Mouse (Mus musculus): ENCODE results near the gene Top2a. TPM values are rescaled to one million over a fixed set of nuclear protein-coding genes. Genes with fewer than 3 reads are reported as not detected.
"Not testable (repeated sequence)": the region's sequence is repeated elsewhere in the genome, so short reads cannot be mapped to it uniquely, and the experiment has no call there.

Gene Top2a
- total and polyA plus RNA-seq, 3 experiments = 0.29 to 8.1 (median 4.1) TPM

DNA sequence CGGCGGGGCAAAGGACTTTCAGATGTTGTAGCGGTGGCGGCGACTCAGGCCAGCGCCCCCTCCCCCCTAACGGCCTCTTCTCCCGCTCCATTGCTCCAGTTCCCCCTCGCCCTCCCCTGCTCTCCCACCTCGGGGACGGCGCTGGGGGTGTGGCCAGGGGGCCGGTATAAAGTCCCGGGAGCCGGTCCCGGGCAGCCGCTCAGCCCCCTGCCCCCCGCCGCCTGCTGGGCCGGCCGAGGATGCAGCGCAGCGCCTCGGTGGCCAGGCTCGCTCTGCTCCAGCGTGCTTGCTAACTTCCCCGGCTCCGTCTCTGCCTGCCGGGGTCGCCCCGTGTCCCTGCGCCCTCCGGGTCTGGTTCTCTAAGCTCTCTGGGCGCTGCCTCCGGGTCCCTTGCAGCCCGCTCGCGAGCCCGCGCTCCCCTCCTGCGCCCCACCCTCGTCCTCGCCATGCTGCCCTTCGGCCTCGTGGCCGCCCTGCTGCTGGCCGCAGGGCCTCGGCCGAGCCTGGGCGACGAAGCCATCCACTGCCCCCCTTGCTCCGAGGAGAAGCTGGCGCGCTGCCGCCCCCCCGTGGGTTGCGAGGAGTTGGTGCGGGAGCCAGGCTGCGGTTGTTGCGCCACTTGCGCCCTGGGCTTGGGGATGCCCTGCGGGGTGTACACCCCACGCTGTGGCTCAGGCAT lies 17.2 kb upstream of the Top2a start, which contains the start of gene Igfbp4:
TSS of gene Igfbp4 (plus strand) at position 194 of the 679 bp plus-strand sequence.
- DNase-seq = peak; percentile 68

DNA sequence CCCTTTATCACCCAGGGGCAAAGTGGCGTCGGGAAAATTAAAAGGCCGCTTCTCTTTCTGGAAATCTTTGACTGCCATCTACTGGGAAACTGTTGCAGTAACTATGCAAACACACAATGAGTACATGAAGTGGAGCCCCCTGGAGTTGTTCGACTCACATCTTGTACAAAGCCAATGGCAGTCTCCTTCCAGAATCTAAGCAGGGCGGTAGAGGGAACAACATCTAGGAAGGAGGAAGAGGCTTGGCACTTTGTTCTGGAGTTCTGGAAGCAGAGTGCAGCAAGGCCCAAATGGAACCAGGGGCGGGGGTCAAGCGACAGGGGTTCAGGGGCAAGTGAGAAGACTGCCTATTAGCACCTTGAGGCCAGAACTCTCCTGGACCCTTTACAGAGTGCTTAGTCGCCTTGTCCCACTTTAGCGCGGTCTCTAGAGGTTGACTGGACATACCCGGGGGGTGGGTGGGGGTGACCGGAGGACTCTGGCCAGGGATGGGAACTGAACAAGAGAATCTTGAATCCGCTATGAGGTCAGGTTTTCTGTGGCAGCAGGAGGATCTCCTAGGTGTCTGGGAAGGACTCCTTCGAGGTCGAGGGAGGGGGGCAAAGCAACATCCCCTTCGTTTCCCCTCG lies 16.5 kb upstream of the Top2a start:
- DNase-seq = peak; percentile 39

DNA sequence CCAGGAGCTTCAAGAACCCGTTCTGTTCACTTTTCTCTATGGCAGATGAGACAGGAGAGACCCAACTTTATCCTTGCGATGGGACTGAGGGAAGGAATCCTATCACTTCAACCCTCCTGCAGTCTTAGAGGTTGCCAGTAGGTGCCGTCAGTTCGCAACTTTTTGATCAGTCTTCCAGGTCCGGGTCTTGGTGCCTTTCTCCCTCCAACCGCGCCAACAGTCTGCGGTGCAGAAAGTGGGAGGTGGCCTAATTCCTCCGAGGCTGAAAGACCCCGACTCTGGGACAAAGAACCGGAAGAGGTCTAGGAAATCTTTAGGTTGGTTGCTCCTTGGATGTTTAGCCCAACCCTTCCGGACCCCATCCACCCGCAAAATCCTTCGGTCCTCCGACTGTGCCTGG lies 15.8 kb upstream of the Top2a start:
- peak; percentile 85 for DNase-seq

DNA sequence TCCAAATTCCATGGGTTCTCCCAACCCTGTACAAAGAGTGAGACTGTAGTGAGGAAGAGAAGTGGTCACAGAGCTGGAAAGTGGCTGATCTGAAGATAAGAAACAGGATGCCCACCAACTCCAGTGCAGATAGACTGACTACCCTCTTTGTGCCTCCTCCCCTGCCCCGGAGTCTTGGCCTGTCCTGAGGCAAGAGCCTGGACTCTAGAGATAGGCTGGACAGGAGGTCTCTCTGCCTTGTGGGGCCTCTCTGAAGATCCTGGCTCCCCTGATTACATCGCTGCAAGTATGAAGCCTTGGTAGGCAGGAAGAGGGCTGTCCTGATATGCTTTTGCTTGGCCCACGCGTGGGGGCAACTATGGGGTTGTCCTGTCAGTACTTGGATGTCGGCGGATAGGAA lies 12.3 kb upstream of the Top2a start:
- no peak for DNase-seq

DNA sequence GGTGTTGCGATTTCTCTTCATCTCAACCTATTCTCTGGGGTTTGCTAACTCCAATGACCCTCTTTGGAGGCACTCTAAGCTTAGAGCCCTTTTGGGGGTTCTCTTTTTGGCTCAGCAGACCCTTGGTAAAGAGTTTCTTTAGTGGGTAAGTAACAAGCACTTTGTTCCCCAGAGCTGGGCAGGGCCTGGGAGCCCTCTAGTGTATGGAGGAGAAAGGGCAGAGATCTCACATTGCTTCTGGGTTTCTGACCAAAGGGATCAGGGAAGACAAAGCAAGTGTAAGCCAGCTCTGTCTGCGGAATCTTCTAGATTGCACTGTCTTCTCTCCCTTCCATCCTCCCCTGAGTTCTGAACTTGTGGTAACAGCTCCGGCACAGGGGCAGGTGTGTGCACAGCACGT lies 11.4 kb upstream of the Top2a start:
- no peak for DNase-seq

DNA sequence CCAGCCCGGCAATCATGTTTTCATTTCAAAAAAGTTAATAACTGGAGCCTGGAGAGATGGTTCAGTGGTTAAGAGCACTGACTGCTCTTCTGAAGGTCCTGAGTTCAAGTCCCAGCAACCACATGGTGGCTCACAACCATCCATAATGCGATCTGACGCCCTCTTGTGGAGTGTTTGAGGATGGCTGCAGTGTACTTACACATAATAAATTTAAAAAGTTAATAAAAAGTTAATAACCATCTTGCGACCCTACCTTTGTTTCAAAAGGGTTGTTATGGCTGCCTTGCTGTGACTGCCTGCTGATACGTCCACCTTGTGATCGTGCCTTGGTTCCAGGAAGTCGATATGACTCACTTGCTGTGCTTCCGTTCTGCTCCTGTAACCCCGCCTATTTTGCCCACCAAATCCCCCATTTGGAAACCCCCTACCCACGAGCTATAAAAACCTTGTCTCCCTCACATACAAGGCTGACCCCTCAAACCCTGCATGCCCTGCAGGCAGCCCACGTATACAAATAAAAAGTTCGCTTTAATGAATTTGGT lies 3.0 kb upstream of the Top2a start:
- DNase-seq = no peak

DNA sequence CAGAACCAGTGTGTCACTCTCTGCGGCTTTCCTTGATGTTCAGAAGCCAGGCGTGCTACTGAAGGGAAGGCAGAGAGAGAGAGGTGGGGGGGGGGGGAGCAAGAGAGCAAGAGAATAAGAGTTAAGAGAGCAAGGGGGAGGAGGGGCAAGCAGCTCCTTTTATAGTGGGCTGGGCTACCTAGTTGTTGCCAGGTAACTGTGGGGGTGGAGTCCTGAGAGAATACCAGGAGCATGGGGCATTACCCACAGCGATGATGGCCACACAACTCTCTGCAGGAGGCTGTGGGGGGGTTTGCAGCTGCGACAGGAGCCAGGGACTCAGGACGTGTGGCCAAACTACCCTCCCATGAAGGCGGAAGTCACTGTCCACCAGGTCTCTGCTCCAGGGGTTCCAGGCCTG lies 1.9 kb upstream of the Top2a start:
- DNase-seq = no peak

DNA sequence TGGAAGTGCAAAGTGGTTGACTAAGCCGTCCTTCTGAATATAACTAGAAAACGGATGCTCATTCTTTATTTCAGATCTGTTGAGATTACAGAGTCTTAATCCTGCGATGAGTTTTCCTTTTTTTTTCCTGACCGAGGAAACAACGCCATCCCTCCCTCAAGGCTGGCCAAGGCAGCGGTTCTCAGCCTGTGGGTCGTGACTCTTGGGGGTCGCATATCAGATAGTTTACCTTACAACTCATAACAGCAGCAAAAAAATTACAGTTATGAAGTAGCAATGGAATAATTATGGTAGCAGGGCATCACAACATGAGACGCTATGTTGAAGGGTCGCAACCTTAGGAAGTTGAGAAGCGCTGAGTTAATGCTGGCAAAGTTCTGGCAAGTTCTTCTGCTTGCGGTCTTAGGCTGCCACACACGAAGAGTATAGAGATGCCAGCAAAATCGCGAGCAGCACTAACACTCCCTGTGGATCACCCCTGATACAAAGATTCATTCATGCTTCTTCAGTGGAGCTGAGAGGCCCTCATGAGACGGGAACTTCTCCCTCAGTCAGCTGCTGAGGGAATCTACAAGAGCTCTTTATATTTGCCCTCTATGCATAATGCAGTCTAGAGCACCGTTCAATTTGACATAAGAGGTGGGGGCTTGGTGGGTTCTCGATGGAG lies 612 bp upstream of the Top2a start:
- DNase-seq = no peak

DNA sequence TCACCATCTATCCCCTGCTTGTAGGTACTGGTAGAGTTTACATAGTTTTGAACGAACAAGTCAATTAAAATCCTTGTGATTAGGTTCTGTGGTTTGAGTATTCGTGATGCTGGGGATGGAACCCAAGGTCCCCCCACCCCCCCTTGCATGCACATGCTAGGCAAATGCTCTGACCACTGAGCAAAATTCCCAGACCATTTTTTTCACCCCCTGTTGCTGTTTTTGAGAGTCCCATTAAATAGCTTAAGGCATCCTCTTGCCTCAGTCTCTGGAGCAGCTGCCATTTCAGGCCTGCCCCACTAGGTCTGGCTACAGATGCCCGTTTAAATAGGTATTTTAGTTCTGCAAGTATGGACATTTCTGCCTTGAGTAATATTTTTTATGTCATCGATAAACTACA lies 895 bp downstream of the Top2a start:
- DNase-seq = no peak

DNA sequence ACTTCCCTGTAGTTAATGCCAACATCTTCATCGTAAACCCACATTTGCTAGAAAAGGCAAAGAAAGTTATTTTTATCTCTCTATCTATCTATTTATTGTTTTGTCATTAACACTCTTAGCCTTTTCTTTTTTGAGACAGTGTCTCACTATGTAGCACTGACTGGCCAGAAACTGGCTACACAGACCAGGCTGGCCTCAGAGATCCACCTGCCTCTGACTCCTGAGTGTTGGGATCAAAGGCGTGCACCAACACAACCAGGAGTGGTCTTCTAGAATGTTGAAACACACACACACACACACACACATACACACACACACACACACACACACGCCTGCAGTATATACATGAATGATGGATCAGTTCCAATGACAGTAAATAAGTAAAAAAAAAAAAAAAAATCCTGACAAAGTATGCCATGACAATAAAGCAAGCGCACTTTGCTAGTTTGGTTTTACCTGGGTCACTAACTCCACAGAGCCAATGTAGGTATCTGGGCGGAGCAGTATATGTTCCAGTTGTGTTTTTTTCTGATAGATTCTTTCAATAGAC lies 1.5 kb downstream of the Top2a start:
- DNase-seq = no peak

DNA sequence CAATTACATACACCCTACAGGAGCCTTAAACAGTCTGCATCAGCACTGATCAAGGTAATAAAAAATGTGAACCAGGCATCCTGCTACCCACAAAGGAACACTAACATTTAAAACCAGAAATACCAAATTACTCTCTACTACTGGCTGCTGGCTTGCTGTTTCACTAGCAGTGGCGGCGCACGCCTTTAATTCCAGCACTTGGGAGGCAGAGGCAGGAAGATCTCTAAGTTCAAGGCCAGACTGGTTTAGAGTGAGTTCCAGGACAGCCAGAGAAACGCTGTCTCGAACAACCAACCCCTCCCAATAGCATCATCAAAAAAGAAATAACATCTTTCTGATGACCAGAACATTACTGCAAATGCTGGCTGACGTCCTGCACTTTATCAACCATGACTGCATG lies 4.1 kb downstream of the Top2a start:
- no peak for DNase-seq

DNA sequence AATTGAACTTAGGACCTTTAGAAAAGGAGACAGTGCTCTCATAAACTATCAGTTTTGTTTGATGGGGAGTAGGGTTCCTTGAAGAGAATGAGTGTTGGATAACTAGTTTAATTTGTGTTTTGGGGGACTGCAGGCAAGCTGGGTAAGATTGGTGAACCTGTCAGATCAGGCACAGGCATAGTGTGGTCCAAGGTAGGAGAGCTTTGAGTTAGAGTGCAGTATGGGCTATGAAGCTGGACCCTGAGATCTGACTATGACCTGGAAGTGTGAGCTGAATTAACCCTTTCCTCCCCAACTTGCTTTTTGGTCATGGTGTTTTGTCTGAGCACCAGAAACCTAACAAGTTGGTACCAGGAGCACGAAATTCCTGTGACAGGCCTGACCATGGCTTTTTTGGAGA lies 10.1 kb downstream of the Top2a start:
- DNase-seq = no peak

DNA sequence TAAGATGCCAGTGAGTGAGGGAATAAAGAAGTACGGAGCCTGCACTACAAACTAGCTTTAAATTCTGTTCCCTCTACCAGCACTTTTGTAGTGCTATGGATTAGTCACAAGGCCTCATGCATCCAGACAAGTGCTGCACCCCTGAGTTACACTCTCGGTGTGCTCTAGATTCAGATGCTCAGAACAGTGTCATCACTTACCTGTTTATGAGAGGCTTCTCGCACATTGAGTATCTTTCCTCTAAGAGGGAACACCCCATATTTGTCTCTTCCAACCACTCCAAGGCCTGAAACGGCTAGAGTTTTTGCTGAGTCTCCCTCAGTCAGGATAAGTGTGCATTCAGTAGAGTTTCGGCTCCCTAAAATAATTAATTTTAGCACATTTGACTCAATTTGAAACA lies 13.3 kb downstream of the Top2a start:
- no peak for DNase-seq

DNA sequence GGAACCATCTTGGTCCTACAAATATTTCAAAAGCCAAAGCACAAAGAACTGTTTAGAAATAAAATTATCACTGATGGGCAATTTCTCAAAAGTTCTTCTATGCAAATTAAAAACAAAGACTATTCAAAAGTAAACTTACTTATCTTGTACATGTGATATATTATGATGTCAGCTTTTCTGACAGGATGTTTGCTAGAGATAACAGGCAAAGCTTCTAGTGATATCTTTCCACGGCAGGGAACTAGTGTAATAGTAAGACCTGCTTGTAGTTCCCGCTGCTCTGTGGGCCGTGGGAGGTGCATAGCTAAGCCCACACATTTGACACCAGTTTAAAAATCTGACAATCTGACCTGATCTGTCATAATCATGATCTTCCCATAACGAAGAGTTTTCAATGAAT lies 13.9 kb downstream of the Top2a start:
- no peak for DNase-seq

DNA sequence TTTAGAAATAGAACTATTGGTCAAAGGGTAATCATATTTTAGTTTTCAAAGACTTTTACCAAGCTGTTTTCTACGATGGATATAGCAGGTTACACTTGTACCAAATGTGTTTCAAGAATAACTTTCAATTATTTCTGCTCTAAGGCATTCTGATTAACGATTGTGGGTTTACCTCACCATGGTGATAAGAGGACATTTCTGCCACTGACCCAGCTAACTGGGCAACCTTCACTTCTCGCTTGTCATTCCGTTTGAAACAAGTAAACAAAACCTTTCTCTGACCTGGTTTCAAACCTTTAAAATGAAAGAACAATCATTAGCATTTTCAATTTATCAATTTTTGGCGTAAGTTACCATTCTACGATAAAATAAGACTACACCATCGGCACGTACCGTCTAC lies 17.2 kb downstream of the Top2a start:
- no peak for DNase-seq

DNA sequence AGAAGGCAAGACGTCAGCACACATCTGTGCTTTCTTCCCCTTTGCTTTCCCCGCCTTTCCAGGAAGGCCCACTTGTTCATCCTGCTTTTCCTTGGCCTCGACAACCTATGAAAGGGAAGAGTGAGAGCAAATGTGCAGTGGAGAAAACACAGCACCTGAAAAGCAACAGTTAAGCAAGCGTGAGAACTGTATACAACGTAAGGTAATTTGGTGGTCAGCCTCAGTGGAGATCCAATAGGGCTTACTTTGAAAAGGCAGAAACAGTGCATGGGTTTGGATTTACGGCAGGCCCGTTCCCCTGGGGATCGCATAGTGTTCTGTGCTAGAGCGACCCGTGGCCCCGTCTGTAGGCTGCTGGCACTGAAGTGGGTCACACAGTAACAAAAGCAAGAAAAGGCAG lies 24.7 kb downstream of the Top2a start:
- no peak for DNase-seq

DNA sequence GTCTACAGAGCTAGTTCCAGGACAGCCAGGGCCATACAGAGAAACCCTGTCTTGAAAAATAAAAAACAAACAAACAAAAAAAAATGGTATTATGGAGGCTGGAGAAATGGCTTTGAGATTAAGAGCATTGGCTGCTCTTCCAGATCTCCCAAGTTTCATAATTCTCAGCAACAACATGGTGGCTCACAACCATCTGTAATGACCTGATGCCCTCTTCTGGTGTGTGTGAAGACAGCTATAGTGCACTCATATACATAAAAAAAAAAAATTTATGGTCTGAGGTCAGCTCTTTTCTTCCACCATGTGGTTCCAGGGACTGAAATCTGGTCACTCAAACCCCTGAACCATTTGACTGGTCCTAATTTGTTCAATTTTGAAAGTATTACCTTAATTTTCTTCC lies 25.2 kb downstream of the Top2a start:
- no peak for DNase-seq

DNA sequence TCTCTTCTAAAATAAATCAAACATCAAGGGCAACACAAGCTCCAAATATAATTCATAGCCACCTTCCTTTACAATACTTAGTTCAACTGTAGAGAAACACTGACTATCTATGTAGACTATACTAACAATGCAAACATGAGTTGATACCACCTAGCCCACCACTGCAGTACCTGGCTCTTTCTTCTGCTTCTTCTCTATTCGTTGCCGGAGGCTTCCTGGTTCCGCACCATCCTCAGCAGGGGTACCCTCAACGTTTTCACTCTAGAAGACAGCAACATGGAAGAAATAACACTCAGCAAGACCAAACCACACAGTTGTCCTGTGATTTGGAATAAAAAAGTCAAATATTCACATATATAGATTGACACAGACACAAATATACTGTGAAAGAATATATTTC lies 26.3 kb downstream of the Top2a start:
- DNase-seq = no peak

DNA sequence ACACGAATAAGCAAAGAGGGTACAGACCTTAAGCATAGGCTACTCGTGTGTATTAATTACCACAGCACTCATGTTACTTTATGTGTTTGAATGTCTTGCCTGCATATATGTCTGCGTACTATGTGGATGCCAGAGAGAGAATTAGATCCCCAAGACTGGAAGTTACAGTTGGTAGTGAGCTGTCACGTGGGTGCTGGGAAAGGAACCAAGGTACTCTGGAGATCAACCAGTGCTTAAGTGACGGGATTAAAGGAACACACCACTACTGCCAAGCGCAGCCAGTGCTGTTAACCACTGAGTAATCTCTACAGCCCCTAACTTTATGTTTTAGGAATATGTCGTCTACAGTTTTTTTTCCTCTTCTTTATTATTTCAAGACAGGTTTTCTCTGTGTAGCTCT lies 28.0 kb downstream of the Top2a start:
- no peak for DNase-seq

DNA sequence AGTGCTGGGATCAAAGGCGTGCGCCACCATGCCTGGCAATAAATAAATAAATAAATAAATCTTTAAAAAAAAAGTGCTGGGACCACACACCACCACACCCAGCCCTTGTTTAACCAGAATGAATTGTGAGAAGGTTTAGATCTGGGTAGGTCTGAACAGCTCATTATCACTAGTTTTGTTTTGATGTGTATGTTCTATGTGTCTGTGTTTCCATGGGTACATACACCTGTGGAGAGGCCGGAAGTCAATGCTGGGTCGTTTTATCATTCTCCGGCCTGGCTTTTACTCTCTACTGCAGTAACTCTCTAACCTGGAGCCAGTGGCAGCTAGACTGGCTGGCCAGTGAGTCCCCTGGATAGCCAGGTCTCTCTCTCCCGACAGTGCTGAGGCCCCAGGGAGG lies 33.1 kb downstream of the Top2a start:
- no peak for DNase-seq

DNA sequence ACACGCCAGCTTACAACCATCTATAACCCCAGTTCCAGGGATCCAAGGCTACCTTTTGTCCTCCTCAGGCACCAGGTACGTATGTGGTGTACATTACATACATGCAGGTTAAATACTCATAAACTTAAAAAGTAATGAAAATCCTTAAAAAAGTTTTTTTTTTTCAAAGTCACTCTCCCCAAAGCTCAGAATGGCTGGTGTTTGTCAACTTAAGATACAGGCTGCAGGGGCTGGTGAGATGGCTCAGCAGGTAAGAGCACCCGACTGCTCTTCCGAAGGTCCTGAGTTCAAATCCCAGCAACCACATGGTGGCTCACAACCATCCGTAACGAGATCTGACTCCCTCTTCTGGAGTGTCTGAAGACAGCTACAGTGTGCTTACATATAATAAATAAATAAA lies 35.7 kb downstream of the Top2a start:
- not testable (repeated sequence) for DNase-seq

DNA sequence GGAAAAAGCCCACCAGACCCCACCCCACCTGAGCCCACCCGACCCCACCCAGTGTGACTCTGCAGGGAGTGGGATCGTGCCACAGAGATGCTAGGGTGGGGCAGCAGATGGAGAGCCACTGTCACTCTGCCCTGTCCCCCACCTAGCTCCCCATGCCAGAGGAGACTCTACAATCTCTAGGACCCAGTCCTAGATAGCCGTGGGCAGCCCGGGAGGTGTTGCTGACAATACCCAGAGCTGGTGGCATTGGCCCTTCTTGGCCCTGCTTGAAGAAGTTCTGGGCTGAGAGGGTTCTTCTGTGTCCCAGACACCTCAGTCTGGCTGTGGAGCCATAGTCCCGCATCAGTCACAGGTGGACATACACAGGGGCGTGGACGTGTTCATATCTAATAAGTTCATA lies 38.4 kb downstream of the Top2a start:
- DNase-seq = no peak

DNA sequence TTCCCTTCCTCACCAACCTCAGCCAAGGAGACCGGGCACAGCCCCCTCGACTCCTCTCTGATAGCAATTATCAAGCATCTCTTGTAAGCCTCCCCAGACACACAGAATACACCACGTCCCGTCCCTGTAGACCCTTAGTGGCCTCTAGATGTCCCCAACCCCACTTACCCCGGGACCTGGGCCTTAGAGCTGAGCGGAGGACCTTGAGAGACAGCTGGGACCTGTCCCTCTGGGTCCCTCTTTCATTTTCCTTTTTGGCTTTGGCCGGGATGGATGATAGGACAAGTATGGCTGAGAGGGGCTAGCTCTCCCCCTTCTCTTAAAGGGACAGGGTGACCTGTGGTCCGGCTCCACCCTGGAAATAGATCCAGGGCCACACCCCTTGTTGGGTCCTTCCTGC lies 40.4 kb downstream of the Top2a start:
- no peak for DNase-seq
